Mouse (Mus musculus) erythroblast, adult 5-6 weeks (primary cell): ENCODE measurements around the gene Neu1. TPM values are rescaled to one million over a fixed set of nuclear protein-coding genes. Genes with fewer than 3 reads are reported as not detected.

Source experiments
- total RNA-seq, 2 experiments: library from RNA; stranded (forward) in 1 of 2; stranded (reverse) in 1 of 2; fragments of 150-400 nt in 1 of 2; fragments of 200-764, 138-1000 nt in 1 of 2; gene quantifications; 2 replicates each; pipeline versions ENCODE4 v1.2.3 to v1.2.4; 2015 to 2017; ENCODE audit warnings: low replicate concordance in 2 of 2

Gene Neu1
- total RNA-seq, 2 experiments from 2014 or later, result 8.7 to 12.9 TPM

Other genes starting within 250 kb of the Neu1 start
Only the 30 nearest of the 38 such genes appear.
- gene Cyp21a1, start 126.7 kb upstream of the Neu1 start, total RNA-seq (2015; ENCODE audit: low replicate concordance), result not detected in 2 replicates
- gene Cyp21a1, start 126.7 kb upstream of the Neu1 start, total RNA-seq (2017; ENCODE audit: low replicate concordance), result not detected in 2 replicates
- 8.3 and 8.6 TPM in 2 replicates for gene Stk19, start 94.3 kb upstream of the Neu1 start, total RNA-seq (2015; ENCODE audit: low replicate concordance)
- 5.9 TPM in 2 replicates for gene Stk19, start 94.3 kb upstream of the Neu1 start, total RNA-seq (2017; ENCODE audit: low replicate concordance)
- 6.5 and 6.9 TPM in 2 replicates for gene Dxo, start 94.2 kb upstream of the Neu1 start, total RNA-seq (2015; ENCODE audit: low replicate concordance)
- gene Dxo, start 94.2 kb upstream of the Neu1 start, total RNA-seq (2017; ENCODE audit: low replicate concordance), result 3.5 and 19.9 TPM in 2 replicates
- 4.8 and 9.8 TPM in 2 replicates for gene Skiv2l, start 81.0 kb upstream of the Neu1 start, total RNA-seq (2015; ENCODE audit: low replicate concordance)
- 16.0 and 20.4 TPM in 2 replicates for gene Skiv2l, start 81.0 kb upstream of the Neu1 start, total RNA-seq (2017; ENCODE audit: low replicate concordance)
- 23.0 and 30.0 TPM in 2 replicates for gene Nelfe, start 80.9 kb upstream of the Neu1 start, total RNA-seq (2015; ENCODE audit: low replicate concordance)
- gene Nelfe, start 80.9 kb upstream of the Neu1 start, total RNA-seq (2017; ENCODE audit: low replicate concordance), result 16.3 and 19.7 TPM in 2 replicates
- gene Cfb, start 68.7 kb upstream of the Neu1 start, total RNA-seq (2015; ENCODE audit: low replicate concordance), result not detected in 2 replicates
- 0.43 and 0.56 TPM in 2 replicates for gene Cfb, start 68.7 kb upstream of the Neu1 start, total RNA-seq (2017; ENCODE audit: low replicate concordance)
- 0.38 and 0.42 TPM in 2 replicates for gene Zbtb12, start 51.8 kb upstream of the Neu1 start, total RNA-seq (2015; ENCODE audit: low replicate concordance)
- 0.98 TPM in 1 of 2 replicates, not detected in the other for gene Zbtb12, start 51.8 kb upstream of the Neu1 start, total RNA-seq (2017; ENCODE audit: low replicate concordance)
- 1.5 TPM in 1 of 2 replicates, not detected in the other for gene Gm20547, start 49.2 kb upstream of the Neu1 start, total RNA-seq (2015; ENCODE audit: low replicate concordance)
- gene Gm20547, start 49.2 kb upstream of the Neu1 start, total RNA-seq (2017; ENCODE audit: low replicate concordance), result not detected in 2 replicates
- gene C2, start 33.0 kb upstream of the Neu1 start, total RNA-seq (2015; ENCODE audit: low replicate concordance), result 3.6 TPM in 1 of 2 replicates, not detected in the other
- gene C2, start 33.0 kb upstream of the Neu1 start, total RNA-seq (2017; ENCODE audit: low replicate concordance), result 0.98 TPM in 1 of 2 replicates, not detected in the other
- 18.8 and 19.9 TPM in 2 replicates for gene Ehmt2, start 32.8 kb upstream of the Neu1 start, total RNA-seq (2015; ENCODE audit: low replicate concordance)
- gene Ehmt2, start 32.8 kb upstream of the Neu1 start, total RNA-seq (2017; ENCODE audit: low replicate concordance), result 18.8 and 22.0 TPM in 2 replicates
- not detected in 2 replicates for gene Slc44a4, start 16.8 kb upstream of the Neu1 start, total RNA-seq (2015; ENCODE audit: low replicate concordance)
- gene Slc44a4, start 16.8 kb upstream of the Neu1 start, total RNA-seq (2017; ENCODE audit: low replicate concordance), result not detected in 2 replicates
- gene Hspa1b, start 28.0 kb downstream of the Neu1 start, total RNA-seq (2015; ENCODE audit: low replicate concordance), result 4.0 and 7.3 TPM in 2 replicates
- gene Hspa1b, start 28.0 kb downstream of the Neu1 start, total RNA-seq (2017; ENCODE audit: low replicate concordance), result 4.3 and 7.9 TPM in 2 replicates
- gene Gm20481, start 38.7 kb downstream of the Neu1 start, total RNA-seq (2015; ENCODE audit: low replicate concordance), result not detected in 2 replicates
- gene Gm20481, start 38.7 kb downstream of the Neu1 start, total RNA-seq (2017; ENCODE audit: low replicate concordance), result not detected in 2 replicates
- 1.5 and 2.9 TPM in 2 replicates for gene Hspa1a, start 40.9 kb downstream of the Neu1 start, total RNA-seq (2015; ENCODE audit: low replicate concordance)
- 5.0 and 5.4 TPM in 2 replicates for gene Hspa1a, start 40.9 kb downstream of the Neu1 start, total RNA-seq (2017; ENCODE audit: low replicate concordance)
- not detected in 2 replicates for gene Hspa1l, start 41.5 kb downstream of the Neu1 start, total RNA-seq (2015; ENCODE audit: low replicate concordance)
- gene Hspa1l, start 41.5 kb downstream of the Neu1 start, total RNA-seq (2017; ENCODE audit: low replicate concordance), result not detected in 2 replicates
- gene Lsm2, start 50.6 kb downstream of the Neu1 start, total RNA-seq (2015; ENCODE audit: low replicate concordance), result 46.8 and 50.3 TPM in 2 replicates
- gene Lsm2, start 50.6 kb downstream of the Neu1 start, total RNA-seq (2017; ENCODE audit: low replicate concordance), result 11.2 and 16.7 TPM in 2 replicates
- 24.4 and 33.4 TPM in 2 replicates for gene Vars, start 69.7 kb downstream of the Neu1 start, total RNA-seq (2015; ENCODE audit: low replicate concordance)
- 37.4 and 45.0 TPM in 2 replicates for gene Vars, start 69.7 kb downstream of the Neu1 start, total RNA-seq (2017; ENCODE audit: low replicate concordance)
- not detected in 2 replicates for gene Vwa7, start 85.3 kb downstream of the Neu1 start, total RNA-seq (2015; ENCODE audit: low replicate concordance)
- not detected in 2 replicates for gene Vwa7, start 85.3 kb downstream of the Neu1 start, total RNA-seq (2017; ENCODE audit: low replicate concordance)
- 2.3 TPM in 1 of 2 replicates, not detected in the other for gene Sapcd1, start 96.8 kb downstream of the Neu1 start, total RNA-seq (2015; ENCODE audit: low replicate concordance)
- not detected in 2 replicates for gene Sapcd1, start 96.8 kb downstream of the Neu1 start, total RNA-seq (2017; ENCODE audit: low replicate concordance)
- gene Msh5, start 115.5 kb downstream of the Neu1 start, total RNA-seq (2015; ENCODE audit: low replicate concordance), result 0.38 and 1.5 TPM in 2 replicates
- gene Msh5, start 115.5 kb downstream of the Neu1 start, total RNA-seq (2017; ENCODE audit: low replicate concordance), result 5.7 and 8.8 TPM in 2 replicates
- gene Clic1, start 118.7 kb downstream of the Neu1 start, total RNA-seq (2015; ENCODE audit: low replicate concordance), result 74.6 and 85.9 TPM in 2 replicates
- gene Clic1, start 118.7 kb downstream of the Neu1 start, total RNA-seq (2017; ENCODE audit: low replicate concordance), result 66.9 and 68.8 TPM in 2 replicates
- 1.0 and 1.7 TPM in 2 replicates for gene Ddah2, start 127.8 kb downstream of the Neu1 start, total RNA-seq (2015; ENCODE audit: low replicate concordance)
- 2.2 TPM in 1 of 2 replicates, not detected in the other for gene Ddah2, start 127.8 kb downstream of the Neu1 start, total RNA-seq (2017; ENCODE audit: low replicate concordance)
- gene Ly6g6c, start 134.1 kb downstream of the Neu1 start, total RNA-seq (2015; ENCODE audit: low replicate concordance), result not detected in 2 replicates
- not detected in 2 replicates for gene Ly6g6c, start 134.1 kb downstream of the Neu1 start, total RNA-seq (2017; ENCODE audit: low replicate concordance)
- 0.42 TPM in 1 of 2 replicates, not detected in the other for gene Mpig6b, start 134.9 kb downstream of the Neu1 start, total RNA-seq (2015; ENCODE audit: low replicate concordance)
- gene Mpig6b, start 134.9 kb downstream of the Neu1 start, total RNA-seq (2017; ENCODE audit: low replicate concordance), result not detected in 2 replicates
- not detected in 2 replicates for gene Ly6g6e, start 145.6 kb downstream of the Neu1 start, total RNA-seq (2015; ENCODE audit: low replicate concordance)
- gene Ly6g6e, start 145.6 kb downstream of the Neu1 start, total RNA-seq (2017; ENCODE audit: low replicate concordance), result not detected in 2 replicates
- gene Ly6g6d, start 146.8 kb downstream of the Neu1 start, total RNA-seq (2015; ENCODE audit: low replicate concordance), result not detected in 2 replicates
- 1.4 TPM in 1 of 2 replicates, not detected in the other for gene Ly6g6d, start 146.8 kb downstream of the Neu1 start, total RNA-seq (2017; ENCODE audit: low replicate concordance)
- not detected in 2 replicates for gene Ly6g6f, start 154.4 kb downstream of the Neu1 start, total RNA-seq (2015; ENCODE audit: low replicate concordance)
- gene Ly6g6f, start 154.4 kb downstream of the Neu1 start, total RNA-seq (2017; ENCODE audit: low replicate concordance), result not detected in 2 replicates
- gene Abhd16a, start 158.0 kb downstream of the Neu1 start, total RNA-seq (2015; ENCODE audit: low replicate concordance), result 28.1 and 36.8 TPM in 2 replicates
- gene Abhd16a, start 158.0 kb downstream of the Neu1 start, total RNA-seq (2017; ENCODE audit: low replicate concordance), result 33.3 and 63.0 TPM in 2 replicates
- gene Ly6g5c, start 177.0 kb downstream of the Neu1 start, total RNA-seq (2015; ENCODE audit: low replicate concordance), result not detected in 2 replicates
- gene Ly6g5c, start 177.0 kb downstream of the Neu1 start, total RNA-seq (2017; ENCODE audit: low replicate concordance), result not detected in 2 replicates
- gene Ly6g5b, start 184.2 kb downstream of the Neu1 start, total RNA-seq (2015; ENCODE audit: low replicate concordance), result 7.7 TPM in 1 of 2 replicates, not detected in the other
- 0.34 TPM in 1 of 2 replicates, not detected in the other for gene Ly6g5b, start 184.2 kb downstream of the Neu1 start, total RNA-seq (2017; ENCODE audit: low replicate concordance)